Mouse (Mus musculus) activated CD4-positive, CD25-positive, alpha-beta regulatory T cell, adult 4 months (primary cell): ENCODE data around the gene Tbc1d10c. TPM values are rescaled to one million over a fixed set of nuclear protein-coding genes. Genes with fewer than 3 reads are reported as not detected.

Source experiments
- ATAC-seq: one replicate; pipeline ENCODE4 v1.8.0; 2017
- polyA plus RNA-seq, 2 experiments: library from polyadenylated mRNA; unstranded; fragments of 100-300 nt; shearing (Covaris generic); gene quantifications; one replicate each; pipeline ENCODE4 v1.2.1; 2017

Tbc1d10c gene
- polyA plus RNA-seq, 2 experiments from 2014 or later: 548 to 733 TPM

GRCm38 (mm10) chr19:4189051-4189620 lies 1.9 kb downstream of the Tbc1d10c start:
- ATAC-seq: no peak

GRCm38 (mm10) chr19:4187303-4187702 lies 3.8 kb downstream of the Tbc1d10c start:
- no peak for ATAC-seq

- ATAC-seq: peak; percentile 74
Observed at GRCm38 (mm10) chr19:4184976-4185975, 5.8 kb downstream of the Tbc1d10c start.

DNA sequence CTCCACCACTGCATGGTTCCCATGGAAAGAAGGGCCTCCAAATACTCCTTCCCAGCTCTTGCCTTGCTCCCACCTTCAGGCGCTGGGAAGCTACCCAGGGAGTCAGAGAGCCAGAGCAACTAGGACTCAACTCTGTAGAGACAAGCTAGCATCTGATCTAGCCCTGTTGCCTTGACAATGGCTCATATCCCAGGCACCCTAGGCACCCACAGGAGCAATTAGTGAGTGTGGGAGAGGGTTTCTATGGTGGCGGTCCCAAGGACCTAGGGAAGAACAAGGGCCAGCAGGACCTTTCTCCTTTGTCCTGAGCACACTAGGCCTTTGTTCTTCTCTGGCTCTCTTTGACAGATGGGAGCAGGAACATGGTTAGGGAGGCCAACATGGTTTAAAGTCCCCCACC lies 7.4 kb downstream of the Tbc1d10c start:
- no peak for ATAC-seq

- peak; percentile 16 for ATAC-seq
Observed at GRCm38 (mm10) chr19:4181892-4182291, 9.2 kb downstream of the Tbc1d10c start.

- no peak for ATAC-seq
Observed at GRCm38 (mm10) chr19:4180411-4180810, 10.7 kb downstream of the Tbc1d10c start.

- ATAC-seq: no peak
Observed at GRCm38 (mm10) chr19:4175368-4175947, 15.6 kb downstream of the Tbc1d10c start, which contains the start of gene Carns1. Carns1 (minus strand) TSS chr19:4175479.

DNA sequence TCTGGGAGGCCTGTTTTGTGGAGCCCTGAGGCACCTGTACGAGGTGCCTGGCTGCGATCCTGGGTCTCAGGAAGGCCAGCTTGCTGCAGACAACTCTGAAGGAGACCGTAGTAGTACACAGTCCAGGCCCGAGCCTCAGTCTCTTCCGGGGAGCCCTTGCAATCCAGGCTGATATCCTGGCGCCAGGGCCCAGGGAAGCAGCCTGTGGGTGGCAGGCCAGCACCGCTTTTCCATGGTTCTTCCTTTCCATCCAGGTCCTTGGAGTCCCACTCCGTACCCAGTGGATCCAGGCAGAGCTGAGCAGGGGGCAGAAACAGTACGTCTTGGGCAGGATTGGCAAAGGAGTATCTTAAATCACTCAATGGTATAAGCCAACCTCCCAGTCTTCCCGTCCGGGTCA lies 18.2 kb downstream of the Tbc1d10c start:
- ATAC-seq: no peak

- ATAC-seq: no peak
Observed at GRCm38 (mm10) chr19:4171393-4172290, 19.4 kb downstream of the Tbc1d10c start.

DNA sequence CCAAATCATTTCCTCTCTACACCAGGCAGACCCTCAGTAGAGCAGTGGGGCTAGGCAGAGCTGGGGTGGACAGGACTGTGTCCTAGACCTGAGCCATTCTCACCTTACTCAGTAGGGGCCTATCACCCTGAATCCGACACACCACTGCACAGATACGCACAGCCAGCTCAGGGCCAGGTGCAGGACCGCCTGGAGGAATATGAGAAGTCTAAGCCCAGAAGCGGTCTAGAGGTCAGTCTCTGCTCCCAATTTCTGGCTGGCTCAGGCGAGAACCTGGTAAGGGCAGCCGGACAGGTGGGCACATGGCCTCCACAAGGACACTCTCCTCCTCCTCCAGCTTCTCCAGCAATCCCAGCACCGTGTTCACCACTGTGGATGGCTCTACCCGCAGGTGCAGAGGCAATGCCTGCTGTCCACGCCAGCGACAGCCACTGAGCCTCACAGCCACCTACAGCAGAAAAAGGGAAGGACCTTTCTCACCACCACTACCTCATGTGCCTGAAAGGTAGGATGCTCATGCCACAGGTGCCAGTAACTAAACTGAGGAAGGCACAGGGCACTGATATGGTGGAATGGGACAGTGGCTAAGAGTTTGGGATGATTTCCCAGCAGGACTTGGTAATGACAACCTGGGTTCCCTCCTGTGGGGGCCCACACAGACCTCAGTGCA lies 20.2 kb downstream of the Tbc1d10c start:
- no peak for ATAC-seq

DNA sequence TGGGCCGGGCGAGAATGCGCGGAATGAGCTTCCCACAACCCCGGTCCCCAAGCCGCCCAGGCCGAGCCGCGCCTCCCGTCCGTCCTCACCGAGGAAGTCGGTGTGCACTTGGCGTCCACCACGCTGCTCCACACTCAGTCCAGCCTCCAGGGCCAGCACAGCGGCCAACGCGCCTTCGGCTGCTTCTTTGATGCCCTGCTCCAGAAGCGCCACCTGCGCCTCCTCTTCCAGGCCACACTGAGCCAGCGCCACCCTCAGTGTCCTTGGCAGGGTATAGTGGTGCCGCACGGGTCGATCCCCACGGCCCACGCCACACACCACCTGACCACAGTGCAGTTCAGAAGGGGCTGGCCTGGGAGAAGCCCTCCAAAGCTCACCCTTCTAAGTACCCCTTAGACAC lies 21.3 kb downstream of the Tbc1d10c start:
- peak; percentile 10 for ATAC-seq

- peak; percentile 93 for ATAC-seq
Observed at GRCm38 (mm10) chr19:4169378-4169784, 21.7 kb downstream of the Tbc1d10c start.

DNA sequence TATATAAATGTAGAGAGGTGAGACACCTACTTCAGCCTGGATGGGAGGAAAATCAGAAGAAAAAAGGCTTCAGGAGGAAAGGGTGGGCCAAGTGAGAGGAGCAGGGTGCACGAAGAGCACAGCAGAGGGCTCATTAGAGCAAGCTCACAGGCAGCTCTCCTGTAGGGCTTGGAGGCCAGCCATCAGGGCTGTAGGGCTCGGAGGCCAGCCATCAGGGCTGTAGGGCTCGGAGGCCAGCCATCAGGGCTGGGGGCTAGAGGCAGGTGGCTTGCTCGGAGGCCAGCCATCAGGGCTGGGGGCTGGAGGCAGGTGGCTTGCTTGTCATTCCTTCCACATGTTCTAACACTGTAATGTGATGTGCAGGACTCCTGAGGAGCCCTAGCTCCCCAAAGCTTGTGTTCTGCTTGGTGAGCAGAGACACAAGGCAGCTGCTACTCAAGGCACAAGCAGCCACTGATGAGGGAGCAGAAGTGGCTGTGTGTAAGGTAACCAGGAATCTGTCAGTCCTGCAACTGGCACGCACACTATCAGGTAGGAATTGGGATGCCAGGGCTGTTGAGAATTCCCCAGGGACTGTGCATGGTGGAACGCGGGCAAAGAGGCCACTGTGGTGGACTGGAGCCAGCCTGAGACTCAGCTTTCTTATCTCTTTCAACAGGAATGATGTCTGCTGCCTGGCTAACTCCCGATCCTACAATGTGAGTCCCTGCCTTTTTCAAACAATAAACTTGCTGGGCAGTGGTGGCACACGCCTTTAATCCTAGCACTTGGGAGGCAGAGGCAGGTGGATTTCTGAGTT lies 24.2 kb downstream of the Tbc1d10c start:
- no peak for ATAC-seq

DNA sequence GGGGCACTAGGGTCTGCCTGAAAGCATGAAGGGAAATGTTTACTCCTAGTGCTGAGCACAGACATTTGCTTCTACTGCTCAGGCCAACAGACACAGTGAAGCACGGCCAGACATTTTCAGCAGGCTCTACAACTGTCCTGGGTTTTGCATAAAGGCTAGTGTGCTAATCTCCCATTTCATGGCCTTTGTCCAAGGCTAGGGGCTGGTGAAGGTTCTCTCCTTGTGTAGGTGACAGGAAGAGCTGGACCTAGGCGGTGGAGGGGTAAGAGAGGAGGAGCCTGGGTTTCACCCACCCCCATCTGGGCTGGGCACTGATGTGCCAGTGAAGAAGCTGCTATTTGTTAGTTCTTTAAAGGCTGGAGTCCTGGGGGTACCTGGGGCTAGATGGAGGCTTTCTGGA lies 26.4 kb downstream of the Tbc1d10c start:
- ATAC-seq: no peak

- ATAC-seq: no peak
Observed at GRCm38 (mm10) chr19:4164100-4164499, 27.0 kb downstream of the Tbc1d10c start.

DNA sequence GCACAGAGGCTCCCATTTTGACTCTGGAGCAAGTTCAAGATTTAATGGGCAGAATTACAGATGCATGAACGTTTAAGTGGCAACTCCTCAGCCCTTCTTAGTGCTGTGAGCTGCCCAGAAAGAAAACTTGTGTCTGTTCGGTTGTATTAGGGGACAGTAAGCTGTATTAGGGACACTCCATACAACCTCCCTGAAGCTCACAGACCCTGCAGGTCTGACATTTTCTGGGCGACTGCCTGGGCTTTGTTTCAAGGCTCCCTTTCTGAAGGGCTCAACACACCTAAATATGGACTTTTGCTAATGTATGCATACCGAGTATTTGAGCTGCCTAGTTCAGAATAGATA lies 27.6 kb downstream of the Tbc1d10c start:
- ATAC-seq: no peak

DNA sequence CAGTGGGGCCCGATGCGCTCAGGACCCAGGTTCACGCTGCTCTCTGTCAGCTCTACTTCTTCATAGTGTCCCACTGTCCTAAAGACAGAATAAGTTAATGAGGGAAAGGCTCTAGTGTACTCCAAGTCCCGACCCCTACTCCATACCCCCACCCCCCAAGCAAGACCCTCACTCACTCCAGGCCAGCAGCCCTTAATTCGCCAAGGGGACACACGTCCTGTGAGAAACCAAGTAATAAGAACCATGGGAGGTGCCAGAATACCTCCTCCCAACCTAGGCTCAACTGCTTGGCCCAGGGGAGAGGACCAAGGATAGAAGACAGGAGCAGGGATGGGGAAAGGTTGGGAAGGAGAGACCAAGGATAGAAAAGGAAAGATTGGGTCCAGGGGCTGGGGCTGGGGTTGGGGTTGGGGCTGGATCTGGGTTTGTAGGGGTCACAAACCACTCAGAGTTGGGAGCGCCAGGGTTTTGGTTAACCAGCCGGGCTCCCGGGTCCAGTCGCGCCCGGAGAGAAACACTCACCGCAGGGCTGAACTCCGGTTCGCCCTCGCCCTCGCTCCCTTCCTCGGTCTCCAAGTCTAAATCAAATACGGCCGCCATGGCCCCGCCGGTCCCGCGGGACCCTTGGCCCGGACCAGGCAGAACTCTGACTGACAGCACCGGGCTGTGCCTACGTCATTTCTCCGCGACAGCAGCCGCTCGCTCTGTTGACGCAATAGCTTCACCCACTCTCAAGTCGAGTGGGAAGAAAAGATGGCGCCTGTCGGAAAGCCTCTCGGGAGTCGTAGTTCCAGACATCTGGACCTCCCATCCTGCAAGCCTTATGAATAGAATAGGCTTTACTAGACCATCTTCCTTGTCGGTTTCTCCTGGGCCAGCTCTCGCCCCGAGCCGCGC lies 28.2 kb downstream of the Tbc1d10c start, which contains the start of gene Rps6kb2:
Rps6kb2 (minus strand) TSS at position 709 of the 897 bp plus-strand sequence.
- peak; percentile 88 for ATAC-seq

- no peak for ATAC-seq
Observed at GRCm38 (mm10) chr19:4159049-4159448, 32.0 kb downstream of the Tbc1d10c start.

DNA sequence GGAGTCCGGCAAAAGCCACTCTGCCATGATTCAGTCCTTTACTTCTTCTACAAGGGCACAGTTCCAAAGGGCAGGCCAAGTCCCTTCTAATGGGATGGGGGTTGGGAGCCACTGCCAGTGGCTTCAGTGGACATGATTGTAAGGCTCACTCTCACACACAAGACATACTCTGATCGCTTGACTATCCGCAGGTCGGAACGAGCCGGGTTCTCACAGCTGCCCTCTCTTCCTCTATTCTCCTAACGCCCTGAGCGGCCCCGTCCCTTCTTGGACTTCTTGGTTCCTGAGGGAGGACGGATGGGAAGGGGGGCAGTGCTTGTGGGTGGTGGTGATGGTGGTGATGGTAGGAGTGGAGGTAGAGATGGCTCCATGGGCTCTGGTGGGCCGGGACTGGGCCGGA lies 34.3 kb downstream of the Tbc1d10c start:
- no peak for ATAC-seq

DNA sequence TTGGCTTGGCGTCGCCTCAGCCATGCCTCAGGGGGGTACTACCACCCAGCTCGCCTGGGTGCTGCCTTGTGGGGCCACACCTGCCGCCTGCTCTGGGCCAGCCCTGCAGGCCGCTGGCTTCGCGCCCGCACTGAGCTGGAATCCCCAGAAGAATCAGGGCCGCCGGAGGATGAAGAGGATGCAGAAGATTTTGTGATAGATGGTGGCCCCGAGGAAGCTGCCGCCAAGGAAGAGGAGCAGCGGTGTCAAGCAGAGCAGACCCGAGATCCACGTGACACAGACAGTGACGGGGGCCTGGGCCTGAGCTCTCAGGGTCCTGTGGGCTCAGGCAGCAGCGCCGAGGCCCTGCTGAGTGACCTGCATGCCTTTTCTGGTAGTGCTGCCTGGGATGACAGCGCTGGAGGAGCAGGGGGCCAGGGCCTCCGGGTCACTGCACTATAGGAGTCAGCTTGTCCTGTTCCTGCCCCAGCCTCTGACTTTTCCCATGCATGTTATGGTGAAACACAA lies 35.0 kb downstream of the Tbc1d10c start:
- no peak for ATAC-seq
